Mouse (Mus musculus): ENCODE measurements around the gene Tufm.
"Not testable (repeated sequence)": the region's sequence is repeated elsewhere in the genome, so short reads cannot be mapped to it uniquely, and the experiment has no call there.

The Tufm gene

GRCm38 (mm10) chr7:126465246-126466030, 21.7 kb upstream of the Tufm start:
- peak; percentile 30 for DNase-seq (ENCODE audit: low read depth, low spot score)

DNA sequence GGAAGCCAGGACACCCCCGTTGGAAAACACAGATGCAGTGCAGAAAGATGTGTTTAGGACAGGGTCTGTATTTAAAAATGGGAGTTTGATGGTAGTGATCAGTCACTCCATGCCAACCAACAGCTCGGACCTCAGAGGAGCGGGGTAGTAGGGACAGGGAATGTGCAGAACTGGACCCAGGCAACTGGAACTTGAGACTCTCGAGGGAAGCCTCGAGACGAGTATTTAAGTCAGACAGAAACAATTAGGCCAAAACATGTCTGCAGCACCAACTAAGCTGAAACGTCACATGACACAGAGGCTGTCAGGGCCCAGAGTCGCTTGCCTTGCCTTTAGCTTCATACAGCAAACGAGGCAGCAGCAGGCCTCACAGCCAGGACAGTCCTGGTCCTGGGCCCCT, 21.0 kb upstream of the Tufm start:
- no peak for DNase-seq (ENCODE audit: low read depth, low spot score)

- no peak for DNase-seq (ENCODE audit: low read depth, low spot score)
Observed at GRCm38 (mm10) chr7:126466707-126467106, 20.5 kb upstream of the Tufm start.

- peak; percentile 29 for DNase-seq (ENCODE audit: low read depth, low spot score)
Observed at GRCm38 (mm10) chr7:126467271-126467670, 19.9 kb upstream of the Tufm start.

- DNase-seq (ENCODE audit: low read depth, low spot score): no peak
Observed at GRCm38 (mm10) chr7:126467834-126468627, 19.1 kb upstream of the Tufm start.

DNA sequence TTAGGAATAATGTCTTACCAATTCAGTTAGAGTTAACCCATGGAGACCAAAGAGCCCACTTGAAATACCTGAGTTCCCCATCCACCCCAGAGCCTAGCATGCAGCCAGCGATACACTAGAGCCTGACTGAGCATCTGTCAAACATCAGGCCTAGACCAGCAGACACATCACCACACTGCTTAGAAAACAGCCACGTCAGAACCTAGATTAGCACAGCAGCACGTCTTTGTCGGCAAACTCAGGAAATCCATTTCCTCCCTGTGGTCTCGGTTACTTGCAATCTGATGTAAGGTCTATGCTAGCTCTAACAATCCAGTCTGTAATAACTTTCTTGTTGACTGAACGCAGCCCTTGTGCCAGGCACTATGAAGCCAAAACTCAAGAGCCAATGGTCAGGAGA, 17.1 kb upstream of the Tufm start:
- DNase-seq (ENCODE audit: low read depth, low spot score): no peak

DNA sequence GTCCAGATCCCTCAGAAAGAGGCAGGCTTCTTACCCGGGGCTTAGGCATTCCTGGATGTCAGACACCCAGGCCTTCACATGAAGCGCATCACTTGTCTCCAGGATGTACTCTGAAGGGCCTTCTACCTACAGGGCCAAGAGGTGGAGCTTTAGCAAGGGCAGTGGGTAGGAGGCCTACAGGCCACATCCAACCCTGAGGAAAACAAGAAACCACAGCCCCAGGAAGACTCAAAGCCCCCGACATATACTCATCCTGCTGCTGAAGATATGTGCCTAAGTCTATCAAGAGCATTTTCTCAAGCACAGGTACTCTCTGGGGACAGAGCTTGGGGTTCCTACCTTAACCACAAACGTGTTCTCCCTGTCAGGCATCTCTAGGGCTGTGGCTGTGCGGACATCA, 15.8 kb upstream of the Tufm start:
- DNase-seq (ENCODE audit: low read depth, low spot score): no peak

- no peak for DNase-seq (ENCODE audit: low read depth, low spot score)
Observed at GRCm38 (mm10) chr7:126471853-126472252, 15.3 kb upstream of the Tufm start.

DNA sequence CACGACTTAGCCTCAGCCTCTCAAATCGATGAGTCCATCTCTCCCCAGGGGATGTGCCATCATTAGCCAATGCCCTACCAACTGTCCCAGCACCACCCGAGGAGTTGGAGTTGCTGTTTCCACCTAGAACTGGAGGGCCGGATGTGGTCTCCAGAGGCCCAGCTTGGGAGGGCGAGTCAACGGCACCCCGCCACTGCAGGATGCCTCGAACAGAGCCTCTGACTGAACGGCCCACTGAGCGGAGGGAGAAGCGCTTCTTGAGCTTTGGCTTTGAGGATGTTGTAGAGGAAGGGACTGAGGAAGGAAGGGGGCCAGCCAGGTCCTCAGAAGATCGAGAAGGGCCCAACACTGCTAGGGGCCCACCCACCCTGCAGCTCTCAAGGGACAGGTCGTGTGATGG, 14.9 kb upstream of the Tufm start:
- no peak for DNase-seq (ENCODE audit: low read depth, low spot score)

- DNase-seq (ENCODE audit: low read depth, low spot score): no peak
Observed at GRCm38 (mm10) chr7:126472713-126473112, 14.4 kb upstream of the Tufm start.

DNA sequence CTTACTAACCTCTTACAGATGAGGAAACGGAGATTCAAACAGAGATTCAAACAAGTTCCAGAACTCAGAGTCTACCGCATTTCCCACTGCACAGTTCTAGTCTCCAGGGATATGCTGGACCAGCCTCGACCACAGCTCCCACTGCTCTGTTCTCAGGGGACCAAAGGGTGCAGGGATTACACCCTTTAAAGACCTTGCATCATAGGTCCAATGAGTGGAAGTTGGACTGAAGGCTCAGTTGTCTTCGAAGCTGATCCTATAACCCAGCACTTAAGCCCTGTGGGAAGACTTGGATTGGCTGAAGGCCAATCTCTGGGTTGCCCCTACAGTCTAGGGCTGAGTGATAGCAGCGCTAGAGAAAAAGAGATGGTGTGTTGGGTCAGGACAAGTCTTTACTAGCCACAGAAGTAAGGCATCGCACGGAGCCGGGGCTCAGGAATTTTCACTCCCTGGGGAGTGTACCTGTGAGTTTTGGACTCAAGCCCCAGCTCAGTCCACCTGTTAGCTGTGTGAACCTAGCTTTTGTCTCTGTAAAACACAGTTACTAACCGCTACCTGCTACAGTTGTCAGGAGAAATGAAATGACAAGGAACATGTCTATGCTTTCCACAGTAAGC, 13.6 kb upstream of the Tufm start:
- no peak for DNase-seq (ENCODE audit: low read depth, low spot score)

GRCm38 (mm10) chr7:126474486-126474955, 12.6 kb upstream of the Tufm start:
- DNase-seq (ENCODE audit: low read depth, low spot score): peak; percentile 31

GRCm38 (mm10) chr7:126474993-126475581, 12.1 kb upstream of the Tufm start, which contains the start of gene Sh2b1:
Gene Sh2b1 (minus strand): TSS chr7:126475424.
- peak; percentile 96 for DNase-seq (ENCODE audit: low read depth, low spot score)

DNA sequence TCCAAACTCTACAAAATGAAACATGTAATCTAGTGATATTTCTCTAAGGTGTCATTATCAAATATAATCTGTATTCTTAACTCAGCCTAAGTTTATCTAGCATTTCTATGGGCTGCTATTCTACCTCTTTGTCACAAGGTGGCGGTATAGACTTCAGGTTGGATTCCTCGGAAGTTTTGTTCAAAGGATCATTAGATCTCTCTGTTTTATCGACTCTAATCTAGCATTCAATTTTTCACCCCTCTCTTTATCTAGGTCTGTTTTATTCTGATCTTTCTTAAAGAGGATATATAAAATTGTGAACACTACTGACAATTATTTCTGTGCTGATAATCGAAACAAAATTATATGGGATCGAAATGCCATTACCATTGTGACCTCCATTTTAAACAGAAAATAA, 5.5 kb upstream of the Tufm start:
- DNase-seq (ENCODE audit: low read depth, low spot score): peak; percentile 12

DNA sequence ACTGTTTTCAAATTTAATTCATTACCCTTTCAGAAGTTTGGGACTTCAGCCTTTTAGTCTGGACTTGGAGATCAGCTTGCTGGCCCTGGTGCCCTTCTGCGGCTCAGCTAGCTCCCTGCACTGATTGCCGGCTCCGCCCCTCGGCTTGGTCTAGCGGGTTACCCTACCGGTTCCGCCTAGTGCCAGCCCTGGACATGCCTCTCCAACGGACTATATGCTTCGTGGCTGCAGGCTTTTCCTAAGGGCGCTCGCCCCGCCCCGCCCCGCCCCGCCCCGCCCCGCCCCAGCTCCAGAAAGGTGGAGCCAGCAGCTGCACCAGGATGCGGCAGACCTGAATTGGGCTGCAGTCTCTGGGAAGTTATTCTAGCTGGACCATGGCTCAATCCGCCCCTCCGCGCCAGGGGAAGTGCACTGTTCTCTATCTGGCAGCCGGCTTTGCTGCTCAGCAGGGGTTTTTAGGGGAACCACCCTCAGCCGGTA, 4.7 kb upstream of the Tufm start:
- DNase-seq (ENCODE audit: low read depth, low spot score): peak; percentile 92

DNA sequence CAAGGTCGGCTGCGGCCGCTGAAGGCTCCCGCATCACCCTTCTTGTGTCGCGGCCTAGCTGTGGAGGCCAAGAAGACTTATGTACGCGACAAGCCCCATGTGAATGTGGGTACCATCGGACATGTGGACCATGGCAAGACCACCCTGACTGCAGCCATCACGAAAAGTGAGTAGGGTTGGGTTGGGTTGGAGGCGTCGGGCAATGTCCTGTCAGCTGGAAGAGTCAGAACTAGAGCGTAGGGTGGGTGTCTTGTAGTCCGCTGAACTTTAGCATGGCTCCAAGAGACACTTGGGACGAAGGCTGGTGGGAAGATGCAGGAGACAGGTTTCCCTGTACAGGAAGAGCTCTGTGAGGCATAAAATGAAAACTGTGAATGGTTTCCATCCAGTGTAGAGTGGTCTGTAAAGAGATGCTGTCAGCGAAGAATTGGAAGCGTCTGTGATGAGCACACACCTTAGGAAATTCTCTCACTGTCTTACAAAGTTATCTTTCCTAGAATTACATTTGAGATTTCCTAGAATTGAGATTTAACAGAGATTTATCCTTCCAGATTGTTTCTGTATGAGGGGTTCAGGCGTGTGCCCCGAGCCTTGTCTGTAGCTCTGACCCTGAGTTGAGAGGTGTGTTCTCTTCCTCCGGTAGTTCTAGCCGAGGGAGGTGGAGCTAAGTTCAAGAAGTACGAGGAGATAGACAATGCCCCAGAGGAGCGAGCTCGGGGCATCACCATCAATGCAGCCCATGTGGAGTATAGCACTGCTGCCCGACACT, 640 bp downstream of the Tufm start:
- not testable (repeated sequence) for DNase-seq (ENCODE audit: low read depth, low spot score)

DNA sequence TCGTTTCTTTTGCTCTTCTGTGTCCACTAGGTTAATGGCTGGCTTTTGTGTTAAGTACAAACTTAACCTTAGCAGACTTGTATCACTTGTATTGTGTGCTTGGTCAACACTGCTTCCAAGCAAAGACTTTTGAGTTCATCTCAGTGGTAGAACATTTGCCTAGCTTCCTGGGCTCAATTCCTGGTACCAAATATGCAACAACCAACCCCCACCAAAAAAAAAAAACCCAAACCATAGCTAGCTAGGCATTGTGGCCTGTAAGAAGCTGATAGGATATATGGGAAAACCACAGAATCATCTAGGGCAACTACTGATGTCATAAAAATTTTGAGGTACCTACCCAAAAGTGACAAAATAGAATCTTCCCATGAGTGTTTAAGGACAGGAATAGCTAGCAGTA, 3.8 kb downstream of the Tufm start:
- no peak for DNase-seq (ENCODE audit: low read depth, low spot score)

DNA sequence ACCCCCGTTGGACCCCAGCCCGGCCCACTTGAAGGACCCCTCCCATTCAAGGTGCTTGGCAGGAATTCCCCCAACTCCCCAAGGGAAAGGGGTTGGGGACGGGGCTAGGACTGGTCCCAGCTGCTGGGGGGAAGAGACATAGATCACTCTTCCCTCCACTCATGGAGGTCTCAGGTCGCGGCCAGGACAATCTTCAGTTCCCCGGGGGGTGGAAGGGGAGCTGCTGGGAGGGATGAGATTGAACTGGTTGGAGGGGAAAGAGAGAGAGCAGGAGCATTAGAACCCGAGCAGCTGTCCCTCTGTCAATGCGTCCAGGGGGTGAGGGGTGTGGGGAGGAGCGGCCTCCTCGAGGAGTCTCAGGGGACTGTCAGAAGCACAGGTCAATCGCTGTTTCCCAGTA, 4.8 kb downstream of the Tufm start:
- no peak for DNase-seq (ENCODE audit: low read depth, low spot score)

GRCm38 (mm10) chr7:126494120-126494519, 7.0 kb downstream of the Tufm start:
- no peak for DNase-seq (ENCODE audit: low read depth, low spot score)

- DNase-seq (ENCODE audit: low read depth, low spot score): no peak
Observed at GRCm38 (mm10) chr7:126496475-126496874, 9.3 kb downstream of the Tufm start.

DNA sequence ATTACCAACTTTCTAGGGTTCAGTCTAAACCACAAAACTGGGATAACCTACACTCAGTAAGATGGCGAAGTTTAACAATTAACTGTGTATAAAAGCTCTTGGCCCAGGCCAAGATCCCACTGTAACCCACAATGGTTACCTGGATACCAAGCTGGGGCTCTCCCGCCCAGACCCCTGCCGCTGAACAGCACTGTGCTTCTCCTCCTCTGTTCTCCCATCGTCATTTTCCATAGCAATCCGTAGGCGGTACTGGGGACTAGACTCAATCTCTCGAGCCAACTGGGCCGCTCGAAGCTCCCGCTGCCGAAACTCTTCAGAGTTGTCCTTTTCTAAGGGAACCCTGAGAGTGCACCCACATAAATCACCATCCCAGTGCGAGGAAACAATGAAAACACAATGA, 10.8 kb downstream of the Tufm start:
- DNase-seq (ENCODE audit: low read depth, low spot score): no peak
